Mouse (Mus musculus): ENCODE results near the gene Rassf6. TPM values are rescaled to one million over a fixed set of nuclear protein-coding genes. Genes with fewer than 3 reads are reported as not detected.
"Not testable (repeated sequence)": the region's sequence is repeated elsewhere in the genome, so short reads cannot be mapped to it uniquely, and the experiment has no call there.

Rassf6 gene
- polyA plus RNA-seq, 1 experiment from 2014 or later, result 1.6 TPM

DNA sequence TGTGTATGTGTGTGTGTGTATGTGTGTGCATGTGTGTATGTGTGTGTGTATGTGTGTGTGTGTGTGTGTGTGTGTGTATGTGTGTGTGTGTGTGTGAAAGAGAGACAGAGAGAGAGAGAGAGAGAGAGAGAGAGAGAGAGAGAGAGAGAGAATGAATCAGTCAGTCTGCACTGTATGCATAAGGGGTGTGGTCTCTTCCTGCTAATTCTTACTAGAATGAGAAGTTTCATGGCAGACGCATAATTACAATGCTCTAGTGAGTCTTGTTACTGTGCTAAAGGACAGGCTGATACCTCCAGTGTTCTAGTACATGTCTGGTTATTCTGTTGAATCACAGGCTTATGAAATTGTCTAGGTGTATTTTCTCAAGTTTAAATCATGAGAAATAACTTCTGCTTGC, 27.7 kb downstream of the Rassf6 start:
- not testable (repeated sequence) for H3K27me3 ChIP-seq (ENCODE audit: control insufficient read depth, insufficient read depth, low read length); H3K27ac ChIP-seq (ENCODE audit: low read length); H3K9me3 ChIP-seq (replicated peaks; ENCODE audit: control insufficient read depth, low read length); ATAC-seq (replicated peaks; ENCODE audit: extremely low read depth, insufficient read depth, low FRiP score); H3K4me1 ChIP-seq (ENCODE audit: control insufficient read depth, insufficient read depth, low read length); H3K9ac ChIP-seq (ENCODE audit: low read length); H3K4me2 ChIP-seq (ENCODE audit: low read depth, low read length); H3K4me3 ChIP-seq (ENCODE audit: low read length); H3K36me3 ChIP-seq (ENCODE audit: control insufficient read depth, insufficient read depth)
- WGBS, result 73% methylated on average over 1 of the region's 1 CpGs

DNA sequence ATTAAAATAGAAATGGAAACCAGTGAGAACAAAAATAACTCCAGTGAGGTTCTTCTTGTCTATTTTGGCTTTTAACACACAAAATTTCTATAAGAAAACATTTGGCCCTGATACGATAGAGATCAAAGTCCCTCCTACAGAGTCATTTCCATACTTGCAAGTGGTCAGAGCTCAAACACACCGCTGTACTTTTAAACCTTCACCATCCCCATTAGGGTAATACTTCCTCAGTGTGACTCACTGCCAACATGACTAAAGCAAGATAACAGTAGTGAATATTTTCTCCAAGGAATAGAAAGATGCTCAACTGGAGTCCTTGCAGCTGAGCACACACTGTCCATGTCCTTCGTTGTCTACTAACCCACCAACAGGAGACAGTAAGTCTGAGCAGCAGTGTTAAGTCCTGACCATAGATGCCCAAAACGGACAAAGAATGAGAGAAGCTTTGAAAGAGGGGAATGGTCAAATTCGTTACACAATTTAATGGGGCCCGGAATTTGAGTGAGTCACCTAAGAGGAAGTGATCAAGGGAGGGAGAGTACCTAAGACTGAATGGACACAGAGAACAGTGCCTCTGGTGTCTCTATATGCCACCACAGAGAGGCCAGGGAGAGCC, 28.4 kb downstream of the Rassf6 start:
- Histone ChIP-seq H3K27ac (ENCODE audit: low read length) (no peak overlapping the region), H3K9ac (ENCODE audit: low read length) (no peak overlapping the region), H3K9me3 (replicated peaks; ENCODE audit: control insufficient read depth, low read length) (no peaks in the 10 kb centered on the region), H3K4me3 (ENCODE audit: low read length) (no peak overlapping the region), H3K4me1 (ENCODE audit: control insufficient read depth, insufficient read depth, low read length) (no peaks in the 10 kb centered on the region), H3K27me3 (ENCODE audit: control insufficient read depth, insufficient read depth, low read length) (no peaks in the 10 kb centered on the region), H3K36me3 (ENCODE audit: control insufficient read depth, insufficient read depth) (no peaks in the 10 kb centered on the region), H3K4me2 (ENCODE audit: low read depth, low read length) (no peak overlapping the region)
- no peak for ATAC-seq (replicated peaks; ENCODE audit: extremely low read depth, insufficient read depth, low FRiP score)
- WGBS, result 76% methylated on average over 6 of the region's 6 CpGs

DNA sequence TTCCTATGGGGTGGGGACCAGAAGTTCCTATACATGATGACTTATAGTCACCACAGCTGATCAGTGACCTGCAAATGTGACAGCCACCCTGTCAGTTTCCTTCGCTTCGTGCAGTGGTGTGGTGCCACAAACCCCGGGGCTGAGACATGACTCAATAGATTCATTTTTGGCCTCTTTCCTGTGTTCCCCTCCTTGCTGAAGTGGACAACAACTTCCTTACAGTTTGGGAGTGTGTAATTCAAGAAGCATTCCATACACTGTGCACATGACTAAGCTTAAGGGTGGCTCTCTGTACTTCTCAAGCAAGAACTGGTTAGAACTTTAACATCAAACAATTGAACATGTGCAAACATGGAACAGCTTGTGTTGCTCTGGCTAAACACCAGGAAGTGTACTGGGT, 29.1 kb downstream of the Rassf6 start:
- H3K4me1 ChIP-seq (ENCODE audit: control insufficient read depth, insufficient read depth, low read length), result no peaks in the 10 kb centered on the region
- H3K9ac ChIP-seq (ENCODE audit: low read length), result no peak overlapping the region
- no peaks in the 10 kb centered on the region for H3K9me3 ChIP-seq (replicated peaks; ENCODE audit: control insufficient read depth, low read length)
- no peak for ATAC-seq (replicated peaks; ENCODE audit: extremely low read depth, insufficient read depth, low FRiP score)
- no peaks in the 10 kb centered on the region for H3K36me3 ChIP-seq (ENCODE audit: control insufficient read depth, insufficient read depth)
- H3K4me3 ChIP-seq (ENCODE audit: low read length), result no peak overlapping the region
- no peak overlapping the region for H3K4me2 ChIP-seq (ENCODE audit: low read depth, low read length)
- no peaks in the 10 kb centered on the region for H3K27me3 ChIP-seq (ENCODE audit: control insufficient read depth, insufficient read depth, low read length)
- 61% methylated on average over 3 of the region's 3 CpGs for WGBS
- no peak overlapping the region for H3K27ac ChIP-seq (ENCODE audit: low read length)

DNA sequence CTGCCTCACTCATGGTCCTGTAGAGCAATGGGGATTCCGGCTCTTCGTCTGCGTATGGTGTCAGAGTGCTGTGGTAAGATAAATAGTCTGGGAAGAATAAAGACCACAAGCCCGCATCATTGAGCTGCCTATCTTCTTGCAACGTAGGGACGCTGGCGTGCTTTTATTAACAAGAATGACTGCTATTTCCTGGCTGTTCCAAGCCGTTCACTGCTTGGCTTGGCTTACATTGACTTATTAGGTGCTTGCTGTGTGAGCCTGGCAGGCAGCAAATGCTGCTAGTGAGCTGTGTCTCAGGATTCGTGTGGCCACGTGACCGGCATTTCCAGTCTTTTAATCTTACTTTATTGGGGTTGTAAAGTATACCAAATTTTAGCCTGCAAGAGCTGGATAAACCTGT, 31.6 kb downstream of the Rassf6 start:
- H3K4me2 ChIP-seq (ENCODE audit: low read depth, low read length), result no peak overlapping the region
- no peaks in the 10 kb centered on the region for H3K4me1 ChIP-seq (ENCODE audit: control insufficient read depth, insufficient read depth, low read length)
- ATAC-seq (replicated peaks; ENCODE audit: extremely low read depth, insufficient read depth, low FRiP score), result peak; percentile 60; the same call in 1 of the 2 replicates
- H3K9me3 ChIP-seq (replicated peaks; ENCODE audit: control insufficient read depth, low read length), result no peaks in the 10 kb centered on the region
- H3K27me3 ChIP-seq (ENCODE audit: control insufficient read depth, insufficient read depth, low read length), result peaks cover 2% of the 10 kb centered on the region; the same call in 1 of the 2 replicates
- WGBS, result 36% methylated on average over 11 of the region's 11 CpGs
- H3K27ac ChIP-seq (ENCODE audit: low read length), result no peak overlapping the region; the same call in 1 of the 2 replicates
- H3K4me3 ChIP-seq (ENCODE audit: low read length), result no peak overlapping the region
- H3K9ac ChIP-seq (ENCODE audit: low read length), result no peak overlapping the region
- H3K36me3 ChIP-seq (ENCODE audit: control insufficient read depth, insufficient read depth), result no peaks in the 10 kb centered on the region

DNA sequence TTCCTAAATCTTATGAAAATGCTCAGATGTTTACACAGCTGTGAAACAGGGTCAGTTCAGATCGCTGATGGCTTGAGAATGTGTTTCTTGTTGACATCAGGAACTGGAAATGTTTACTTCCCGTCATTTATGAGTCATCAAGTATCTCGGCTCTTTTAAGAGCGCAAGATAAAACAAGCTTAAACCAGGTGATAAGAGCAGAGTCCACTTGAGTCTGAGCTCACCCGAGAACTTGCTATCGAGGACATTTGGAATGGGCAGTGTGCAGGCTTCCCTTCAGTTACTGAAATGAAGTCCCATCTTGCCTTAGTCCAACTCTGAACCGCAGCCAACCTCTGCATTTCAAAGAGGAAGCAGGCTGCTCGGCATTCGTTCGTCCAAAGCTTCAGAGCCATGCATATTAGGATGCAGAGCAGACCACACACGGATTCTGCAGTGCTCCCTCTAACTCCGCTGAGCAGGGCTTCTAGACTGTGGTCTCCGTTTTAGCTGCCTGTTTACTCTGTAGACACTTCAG, 37.0 kb downstream of the Rassf6 start:
- peaks cover 2% of the 10 kb centered on the region; the same call in 1 of the 2 replicates for H3K27me3 ChIP-seq (ENCODE audit: control insufficient read depth, insufficient read depth, low read length)
- no peak for ATAC-seq (replicated peaks; ENCODE audit: extremely low read depth, insufficient read depth, low FRiP score)

DNA sequence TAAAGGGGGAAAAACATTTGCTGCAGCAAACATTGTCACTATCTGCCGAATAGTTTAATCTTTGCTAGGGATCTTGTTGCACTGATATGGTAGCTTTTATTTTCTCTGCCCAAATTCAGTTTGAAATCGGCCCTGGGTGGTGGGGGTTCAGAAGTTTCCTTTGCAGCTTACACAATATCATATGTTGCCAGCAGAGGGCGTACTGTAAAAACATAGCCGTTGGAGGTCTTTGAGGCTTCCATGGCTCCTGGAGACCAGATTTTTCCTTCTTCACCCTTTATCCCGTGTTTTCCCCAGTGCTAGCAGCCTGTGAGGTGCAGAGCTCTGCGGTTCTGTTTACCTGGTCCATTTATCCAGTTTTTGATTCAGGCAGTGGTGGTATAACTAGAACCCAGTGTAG, 39.0 kb downstream of the Rassf6 start:
- peaks cover 5% of the 10 kb centered on the region; the same call in 1 of the 2 replicates for H3K4me1 ChIP-seq (ENCODE audit: control insufficient read depth, insufficient read depth, low read length)
- no peak for ATAC-seq (replicated peaks; ENCODE audit: extremely low read depth, insufficient read depth, low FRiP score)
- H3K4me2 ChIP-seq (ENCODE audit: low read depth, low read length), result no peak overlapping the region
- no peak overlapping the region for H3K9ac ChIP-seq (ENCODE audit: low read length)
- no peaks in the 10 kb centered on the region for H3K36me3 ChIP-seq (ENCODE audit: control insufficient read depth, insufficient read depth)
- peaks cover 2% of the 10 kb centered on the region; the same call in 1 of the 2 replicates for H3K27me3 ChIP-seq (ENCODE audit: control insufficient read depth, insufficient read depth, low read length)
- no peak overlapping the region for H3K27ac ChIP-seq (ENCODE audit: low read length)
- no peaks in the 10 kb centered on the region for H3K9me3 ChIP-seq (replicated peaks; ENCODE audit: control insufficient read depth, low read length)
- H3K4me3 ChIP-seq (ENCODE audit: low read length), result no peak overlapping the region
- WGBS, result 14% methylated on average over 6 of the region's 6 CpGs

More for the DNA sequence above, 37.0 kb downstream of the Rassf6 start:
- WGBS, result 5% methylated on average over 13 of the region's 13 CpGs
- no peak overlapping the region for H3K4me3 ChIP-seq (ENCODE audit: low read length)
- H3K4me2 ChIP-seq (ENCODE audit: low read depth, low read length), result peak overlapping the region; percentile 41
- H3K4me1 ChIP-seq (ENCODE audit: control insufficient read depth, insufficient read depth, low read length), result peaks cover 5% of the 10 kb centered on the region; the same call in 1 of the 2 replicates
- no peaks in the 10 kb centered on the region for H3K9me3 ChIP-seq (replicated peaks; ENCODE audit: control insufficient read depth, low read length)
- no peak overlapping the region for H3K27ac ChIP-seq (ENCODE audit: low read length)
- no peaks in the 10 kb centered on the region for H3K36me3 ChIP-seq (ENCODE audit: control insufficient read depth, insufficient read depth)
- no peak overlapping the region for H3K9ac ChIP-seq (ENCODE audit: low read length)

DNA sequence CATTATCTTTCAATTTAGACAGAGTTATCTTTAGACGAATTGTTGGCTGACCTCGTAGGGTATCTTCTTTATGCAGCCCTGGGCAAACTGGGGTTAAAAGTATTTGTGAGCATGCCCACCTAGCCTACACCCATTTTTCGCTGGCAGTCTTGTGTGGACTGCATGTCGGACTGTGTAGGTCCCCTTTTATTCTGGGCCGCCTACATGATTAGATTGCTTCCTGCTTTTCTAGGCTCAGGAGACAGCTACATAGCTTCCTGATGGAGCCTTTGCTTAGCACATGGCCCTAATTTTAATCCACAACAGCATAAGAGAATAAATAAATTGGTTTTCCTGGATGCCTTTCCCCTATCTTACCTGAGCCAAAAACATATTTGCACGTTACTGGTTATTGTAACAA, 44.3 kb downstream of the Rassf6 start:
- H3K27me3 ChIP-seq (ENCODE audit: control insufficient read depth, insufficient read depth, low read length), result no peaks in the 10 kb centered on the region
- no peaks in the 10 kb centered on the region for H3K4me1 ChIP-seq (ENCODE audit: control insufficient read depth, insufficient read depth, low read length)
- no peak overlapping the region for H3K4me2 ChIP-seq (ENCODE audit: low read depth, low read length)
- 69% methylated on average over 6 of the region's 6 CpGs for WGBS
- no peaks in the 10 kb centered on the region for H3K36me3 ChIP-seq (ENCODE audit: control insufficient read depth, insufficient read depth)
- no peak for ATAC-seq (replicated peaks; ENCODE audit: extremely low read depth, insufficient read depth, low FRiP score)
- no peaks in the 10 kb centered on the region for H3K9me3 ChIP-seq (replicated peaks; ENCODE audit: control insufficient read depth, low read length)
- H3K27ac ChIP-seq (ENCODE audit: low read length), result no peak overlapping the region
- no peak overlapping the region for H3K9ac ChIP-seq (ENCODE audit: low read length)
- H3K4me3 ChIP-seq (ENCODE audit: low read length), result no peak overlapping the region

DNA sequence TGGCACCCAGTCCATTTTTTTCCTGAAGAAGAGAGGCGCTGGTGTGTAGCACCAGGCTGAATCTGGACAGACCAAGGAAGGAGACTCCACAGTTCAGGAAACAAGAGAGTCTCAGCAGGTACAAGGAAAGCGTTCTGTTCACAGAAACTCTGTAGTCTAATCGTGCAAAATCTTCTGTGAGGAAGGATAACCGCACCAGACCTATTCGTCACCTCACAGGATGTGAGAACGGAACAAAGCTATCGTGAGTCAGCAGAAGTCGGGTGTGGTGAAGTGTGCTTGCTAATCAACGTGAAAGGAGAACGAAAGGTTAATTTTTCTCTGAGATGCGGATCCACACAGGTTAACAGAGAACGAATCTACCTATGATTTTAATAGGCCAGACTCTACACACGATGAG, 45.5 kb downstream of the Rassf6 start:
- 70% methylated on average over 13 of the region's 13 CpGs for WGBS

DNA sequence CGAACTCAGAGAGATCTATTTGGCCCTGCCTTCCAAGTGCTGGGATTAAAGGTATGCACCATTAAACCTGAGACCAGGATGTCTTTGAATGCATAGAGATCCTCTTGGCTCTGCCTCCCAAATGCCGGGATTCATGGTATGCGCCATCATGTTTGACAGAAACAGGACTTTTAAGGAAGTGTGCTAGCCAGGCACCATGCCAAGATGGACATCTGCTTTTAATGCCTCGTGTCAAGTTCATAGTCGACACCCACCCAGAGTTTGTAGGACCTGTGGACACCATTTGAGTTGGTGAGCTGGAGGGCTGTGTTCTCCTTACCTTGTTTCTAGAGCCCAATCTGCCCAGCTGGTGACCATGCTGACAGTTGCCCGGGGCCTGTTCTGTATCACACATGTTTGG, 48.5 kb downstream of the Rassf6 start:
- Histone ChIP-seq H3K9me3 (replicated peaks; ENCODE audit: control insufficient read depth, low read length) (no peaks in the 10 kb centered on the region), H3K36me3 (ENCODE audit: control insufficient read depth, insufficient read depth) (no peaks in the 10 kb centered on the region), H3K27me3 (ENCODE audit: control insufficient read depth, insufficient read depth, low read length) (no peaks in the 10 kb centered on the region), H3K4me3 (ENCODE audit: low read length) (no peak overlapping the region), H3K27ac (ENCODE audit: low read length) (no peak overlapping the region), H3K4me2 (ENCODE audit: low read depth, low read length) (no peak overlapping the region), H3K4me1 (ENCODE audit: control insufficient read depth, insufficient read depth, low read length) (no peaks in the 10 kb centered on the region), H3K9ac (ENCODE audit: low read length) (no peak overlapping the region)
- WGBS, result 55% methylated on average over 6 of the region's 6 CpGs
- ATAC-seq (replicated peaks; ENCODE audit: extremely low read depth, insufficient read depth, low FRiP score), result no peak

More for the DNA sequence above, 45.5 kb downstream of the Rassf6 start:
- Histone ChIP-seq H3K36me3 (ENCODE audit: control insufficient read depth, insufficient read depth) (no peaks in the 10 kb centered on the region), H3K27me3 (ENCODE audit: control insufficient read depth, insufficient read depth, low read length) (no peaks in the 10 kb centered on the region), H3K4me2 (ENCODE audit: low read depth, low read length) (no peak overlapping the region), H3K9me3 (replicated peaks; ENCODE audit: control insufficient read depth, low read length) (no peaks in the 10 kb centered on the region), H3K9ac (ENCODE audit: low read length) (no peak overlapping the region), H3K4me1 (ENCODE audit: control insufficient read depth, insufficient read depth, low read length) (no peaks in the 10 kb centered on the region), H3K4me3 (ENCODE audit: low read length) (no peak overlapping the region), H3K27ac (ENCODE audit: low read length) (no peak overlapping the region)
- ATAC-seq (replicated peaks; ENCODE audit: extremely low read depth, insufficient read depth, low FRiP score), result no peak

All from heart, embryonic 16.5 days (tissue).